Mouse (Mus musculus) central nervous system, embryonic 14 days (tissue): ENCODE data around the gene Nipsnap1. TPM values are rescaled to one million over a fixed set of nuclear protein-coding genes. Genes with fewer than 3 reads are reported as not detected.

Source experiments
- polyA plus RNA-seq: library from polyadenylated mRNA; depleted of rRNA; stranded (reverse); fragments of >200 nt; gene quantifications from 2 replicates; pipeline ENCODE4 v1.2.3, GENCODE M21; 2012; rRNA removed

Nipsnap1 gene
- 89.9 and 101 TPM in 2 replicates for polyA plus RNA-seq

DNA sequence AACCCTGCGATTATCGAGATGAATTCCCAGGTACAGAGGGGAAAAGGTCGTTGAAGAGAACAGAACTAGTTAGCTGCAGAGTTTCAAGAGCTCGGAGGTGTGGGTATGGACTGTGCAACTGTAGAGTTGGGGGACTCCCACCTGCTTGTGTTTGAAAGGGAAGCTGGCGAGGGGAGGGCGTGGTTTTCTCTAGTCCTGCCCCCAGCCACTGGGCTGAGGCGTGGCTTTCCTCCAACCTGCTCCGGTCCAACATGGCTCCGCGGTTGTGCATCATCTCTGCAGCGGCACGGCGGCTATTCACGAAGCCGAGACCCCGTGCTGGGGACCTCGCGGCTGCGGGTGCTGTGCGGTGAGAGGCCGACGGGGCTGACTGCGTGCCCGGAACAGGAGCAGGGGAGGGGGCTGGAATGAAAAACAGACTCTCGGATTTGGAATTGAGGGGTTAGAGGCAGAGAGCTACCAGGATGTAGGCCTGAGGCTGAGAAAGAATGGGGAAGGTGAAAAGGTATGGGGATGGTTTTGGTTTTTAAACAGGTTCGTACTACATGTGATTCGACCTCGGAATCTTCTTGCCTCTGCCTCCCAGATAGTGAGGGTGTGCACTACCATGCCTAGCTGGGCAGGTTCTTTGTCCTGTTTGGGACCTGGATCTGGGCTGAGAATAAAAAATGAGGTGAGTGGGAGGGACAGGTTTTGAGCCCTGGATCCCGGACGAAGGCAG lies at the start of gene Nipsnap1:
TSS of gene Nipsnap1 (plus strand) at position 197 of the 721 bp plus-strand sequence.

DNA sequence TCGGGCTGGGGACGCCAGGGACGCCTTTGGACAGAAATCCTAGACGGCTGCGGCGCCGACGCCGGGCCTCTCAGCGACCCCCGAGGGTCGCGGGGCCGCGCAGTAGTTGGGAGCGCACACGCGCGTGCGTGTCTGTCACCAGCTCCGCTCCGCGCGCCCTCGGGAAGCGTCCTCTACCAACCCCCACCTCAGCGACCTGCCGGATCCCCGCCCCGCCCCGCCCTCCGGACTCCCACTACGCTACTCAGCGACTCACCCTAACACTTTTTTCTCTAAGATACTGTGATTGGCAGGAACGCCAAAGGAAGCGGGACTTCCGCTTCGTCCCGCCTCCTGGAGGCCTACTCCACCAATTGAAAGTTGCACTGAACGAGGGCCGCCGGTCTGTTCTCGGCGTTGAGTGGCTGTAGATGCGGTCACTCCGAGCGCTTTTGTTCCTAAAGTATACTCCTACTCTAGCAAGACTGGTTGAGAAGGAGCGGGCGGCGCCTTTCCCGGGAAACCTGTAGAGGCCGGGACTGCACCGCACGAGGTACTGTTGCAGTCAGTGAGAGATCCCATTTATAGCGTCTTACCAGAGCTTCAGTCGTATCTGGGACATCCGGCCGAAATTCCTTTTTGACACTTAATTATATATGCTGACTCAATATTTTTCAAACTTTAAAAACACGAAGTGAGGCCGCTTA lies 24.4 kb upstream of the Nipsnap1 start, which contains the start of gene Nf2:
TSS of gene Nf2 (minus strand) at position 279 of the 686 bp plus-strand sequence.

GRCm38 (mm10) chr11:4894848-4895816 lies 21.4 kb downstream of the Nipsnap1 start, which contains the start of gene Thoc5:
Gene Thoc5, plus strand, starts transcription at chr11:4895320.

Other genes starting within 250 kb of the Nipsnap1 start
- gene Ascc2, start 236.2 kb upstream of the Nipsnap1 start, polyA plus RNA-seq, result 33.2 and 34.8 TPM in 2 replicates
- gene Uqcr10, start 169.6 kb upstream of the Nipsnap1 start, polyA plus RNA-seq, result 747 and 762 TPM in 2 replicates
- gene Zmat5, start 169.3 kb upstream of the Nipsnap1 start, polyA plus RNA-seq, result 48.4 and 56.2 TPM in 2 replicates
- gene Cabp7, start 127.2 kb upstream of the Nipsnap1 start, polyA plus RNA-seq, result 3.3 and 4.7 TPM in 2 replicates
- 77.6 and 81.7 TPM in 2 replicates for gene Nf2, start 24.4 kb upstream of the Nipsnap1 start, polyA plus RNA-seq
- gene Thoc5, start 21.4 kb downstream of the Nipsnap1 start, polyA plus RNA-seq, result 73.5 and 88.3 TPM in 2 replicates
- gene Nefh, start 74.1 kb downstream of the Nipsnap1 start, polyA plus RNA-seq, result 2.9 and 3.4 TPM in 2 replicates
- gene Ap1b1, start 112.9 kb downstream of the Nipsnap1 start, polyA plus RNA-seq, result 94.5 and 94.7 TPM in 2 replicates
- 0.43 and 1.0 TPM in 2 replicates for gene Rasl10a, start 184.2 kb downstream of the Nipsnap1 start, polyA plus RNA-seq
- 30.1 and 33.8 TPM in 2 replicates for gene Gas2l1, start 191.4 kb downstream of the Nipsnap1 start, polyA plus RNA-seq
- 39.5 and 45.9 TPM in 2 replicates for gene Rhbdd3, start 225.0 kb downstream of the Nipsnap1 start, polyA plus RNA-seq
- gene Ewsr1, start 225.3 kb downstream of the Nipsnap1 start, polyA plus RNA-seq, result 655 and 705 TPM in 2 replicates